ENCODE assay signal across 20 mouse cellular contexts in the genomic region with DNA sequence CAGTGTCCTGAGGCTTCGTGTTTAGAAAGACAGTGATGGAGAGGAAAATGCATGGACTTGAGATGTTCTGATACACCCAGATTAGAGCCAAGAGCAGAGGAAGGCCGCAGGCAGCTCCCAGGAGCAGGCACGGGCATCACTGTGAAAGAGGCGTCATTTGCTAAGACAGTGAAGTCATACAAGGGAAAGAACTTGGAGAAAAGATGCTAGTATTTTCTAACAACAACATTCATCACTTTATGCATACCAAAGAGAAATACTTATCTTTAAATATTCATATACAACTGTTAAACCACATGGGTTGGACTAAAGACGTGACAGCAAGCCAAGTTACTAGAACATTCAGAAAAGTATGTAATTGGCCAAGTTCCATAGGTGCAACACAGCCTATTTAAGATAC.
"Had no signal": no experiment of that assay in that cellular context is flagged by ENCODE, and none has a peak within 500 bp of the region (broad histone marks: within the 10 kb centered on the region; RNA-seq: fewer than 3 reads in every experiment).

No protein-coding gene starts in this region.

- DNase-seq: kidney, adult 2 months; kidney, postnatal 25 days; left cerebral cortex, postnatal 4 days; lung, adult 18-20 months; lung, postnatal 10 days; lung, postnatal 4 days; midbrain, embryonic 14.5 days; right cerebral cortex, postnatal 14 days; right cerebral cortex, postnatal 4 days; thymus, adult 2 months; thymus, postnatal 14 days; thymus, postnatal 4 days had no signal

- H3K4me3 ChIP-seq: limb, embryonic 12.5 days; limb, embryonic 15.5 days; liver, embryonic 12.5 days; liver, embryonic 15.5 days; lung, embryonic 15.5 days had no signal

- H3K4me1 ChIP-seq: limb, embryonic 12.5 days; limb, embryonic 15.5 days; liver, embryonic 15.5 days; lung, embryonic 15.5 days had no signal

- H3K9ac ChIP-seq: limb, embryonic 12.5 days; limb, embryonic 15.5 days; liver, embryonic 12.5 days; liver, embryonic 15.5 days; lung, embryonic 15.5 days had no signal

- H3K9me3 ChIP-seq: limb, embryonic 12.5 days; limb, embryonic 15.5 days; liver, embryonic 12.5 days; liver, embryonic 15.5 days; lung, embryonic 15.5 days had no signal

- H3K27me3 ChIP-seq: limb, embryonic 12.5 days; limb, embryonic 15.5 days; liver, embryonic 12.5 days; liver, embryonic 15.5 days; lung, embryonic 15.5 days had no signal

- H3K36me3 ChIP-seq: limb, embryonic 12.5 days; limb, embryonic 15.5 days; lung, embryonic 15.5 days had no signal

- ATAC-seq: liver, embryonic 12.5 days had no signal

- H3K27ac ChIP-seq: kidney, postnatal 0 days; limb, embryonic 12.5 days; limb, embryonic 15.5 days; liver, embryonic 12.5 days; liver, embryonic 15.5 days; lung, embryonic 15.5 days; stomach, postnatal 0 days had no signal

- H3K4me2 ChIP-seq: limb, embryonic 12.5 days; limb, embryonic 15.5 days; liver, embryonic 12.5 days; liver, embryonic 15.5 days; lung, embryonic 15.5 days; midbrain, embryonic 11.5 days had no signal
